Mouse (Mus musculus) MEL (cell line): Measurements from ENCODE around the gene Rtp1. TPM values are rescaled to one million over a fixed set of nuclear protein-coding genes. Genes with fewer than 3 reads are reported as not detected.

ENCODE experiments used
- DNase-seq: peaks from one replicate; pipeline ENCODE4 v3.0.0; 2011; ENCODE audit warnings: low read depth, low spot score
- H3K27ac ChIP-seq: 2 replicates; pipeline ENCODE4 v1.5.1; 2012; ENCODE audit warnings: low read depth, mild to moderate bottlenecking, control low read depth, low read length, moderate library complexity; ENCODE audit not compliant: control insufficient read depth
- H3K27me3 ChIP-seq, 2 experiments: fragments of 150-350 bp in 1 of 2; sonication (generic) in 1 of 2; 2 replicates each; pipeline ENCODE4 v1.6.1; 2012; ENCODE audit warnings: low read length in 2 of 2, mild to moderate bottlenecking in 2 of 2, improper control_type of control experiment in 1 of 2, moderate library complexity in 1 of 2; ENCODE audit not compliant: insufficient read depth in 2 of 2, control insufficient read depth in 1 of 2
- H3K36me3 ChIP-seq, 2 experiments: 2 replicates each; pipeline ENCODE4 v1.6.1; 2012 to 2014; ENCODE audit warnings: low read length in 2 of 2, improper control_type of control experiment in 1 of 2, inconsistent platforms in 1 of 2, mild to moderate bottlenecking in 1 of 2; ENCODE audit not compliant: insufficient read depth in 2 of 2, control insufficient read depth in 1 of 2
- H3K4me1 ChIP-seq, 2 experiments: fragments of 150-350 bp in 1 of 2; sonication (generic) in 1 of 2; 2 replicates each; pipeline ENCODE4 v1.6.1; 2012; ENCODE audit warnings: low read length in 2 of 2, improper control_type of control experiment in 1 of 2, mild to moderate bottlenecking in 1 of 2; ENCODE audit not compliant: insufficient read depth in 2 of 2, control insufficient read depth in 1 of 2
- H3K4me3 ChIP-seq, 2 experiments: fragments of 150-350 bp in 1 of 2; sonication (generic) in 1 of 2; 2 replicates each; pipeline ENCODE4 v1.5.1; 2012; ENCODE audit warnings: low read depth in 2 of 2, low read length in 2 of 2, mild to moderate bottlenecking in 2 of 2, moderate library complexity in 2 of 2, control low read depth in 1 of 2, improper control_type of control experiment in 1 of 2; ENCODE audit not compliant: control insufficient read depth in 1 of 2, insufficient read depth in 1 of 2
- H3K79me2 ChIP-seq: 2 replicates; pipeline ENCODE4 v1.6.1; 2012; ENCODE audit warnings: mild to moderate bottlenecking, low read length, moderate library complexity; ENCODE audit not compliant: control insufficient read depth, poor library complexity, insufficient read depth
- H3K9ac ChIP-seq: 2 replicates; pipeline ENCODE4 v1.6.1; 2012; ENCODE audit warnings: low read depth, mild to moderate bottlenecking, control low read depth, low read length, moderate library complexity; ENCODE audit not compliant: control insufficient read depth, poor library complexity, severe bottlenecking
- H3K9me3 ChIP-seq: fragments of 150-350 bp; sonication (generic); replicated peaks from 2 replicates; pipeline ENCODE4 v1.6.1; 2012; ENCODE audit warnings: mild to moderate bottlenecking, low read length, improper control_type of control experiment, moderate library complexity; ENCODE audit not compliant: insufficient read depth
- CHD1 ChIP-seq: IDR thresholded peaks from 2 replicates; pipeline ENCODE4 v1.6.1; 2012; ENCODE audit warnings: low read depth, mild to moderate bottlenecking, inconsistent platforms, low read length, improper control_type of control experiment
- CHD2 ChIP-seq: IDR thresholded peaks from 2 replicates; pipeline ENCODE4 v1.6.1; 2011; ENCODE audit warnings: low read length, improper control_type of control experiment
- CTCF ChIP-seq, 3 experiments: IDR thresholded peaks in 2 of 3; conservative IDR thresholded peaks in 1 of 3; 2 replicates each; pipeline ENCODE4 v1.5.1; 2011 to 2012; ENCODE audit warnings: low read length in 3 of 3, low read depth in 2 of 3, mild to moderate bottlenecking in 2 of 3, improper control_type of control experiment in 1 of 3, inconsistent platforms in 1 of 3, mixed read lengths in 1 of 3, moderate library complexity in 1 of 3; ENCODE audit not compliant: control insufficient read depth in 1 of 3, insufficient read depth in 1 of 3, poor library complexity in 1 of 3, severe bottlenecking in 1 of 3
- E2F4 ChIP-seq: IDR thresholded peaks from 2 replicates; pipeline ENCODE4 v1.6.1; 2011; ENCODE audit warnings: low read depth, low read length, improper control_type of control experiment, borderline replicate concordance
- ELF1 ChIP-seq: IDR thresholded peaks from 2 replicates; pipeline ENCODE4 v1.6.1; 2014; ENCODE audit warnings: low read depth, mild to moderate bottlenecking, inconsistent platforms, low read length, improper control_type of control experiment, moderate library complexity
- EP300 ChIP-seq, 2 experiments: IDR thresholded peaks; 2 replicates each; pipeline ENCODE4 v1.6.1; 2011; ENCODE audit warnings: improper control_type of control experiment in 2 of 2, low read length in 2 of 2, low read depth in 1 of 2, mild to moderate bottlenecking in 1 of 2
- ETS1 ChIP-seq: IDR thresholded peaks from 2 replicates; pipeline ENCODE4 v1.6.1; 2012; ENCODE audit warnings: low read depth, mild to moderate bottlenecking, inconsistent platforms, low read length, improper control_type of control experiment, moderate library complexity
- GATA1 ChIP-seq: IDR thresholded peaks from 2 replicates; pipeline ENCODE4 v1.6.1; 2011; ENCODE audit warnings: low read depth, low read length, improper control_type of control experiment
- HCFC1 ChIP-seq: IDR thresholded peaks from 2 replicates; pipeline ENCODE4 v1.6.1; 2012; ENCODE audit warnings: low read depth, mild to moderate bottlenecking, inconsistent platforms, low read length, improper control_type of control experiment, moderate library complexity
- JUND ChIP-seq: IDR thresholded peaks from 2 replicates; pipeline ENCODE4 v1.6.1; 2011; ENCODE audit warnings: low read depth, mild to moderate bottlenecking, improper control_type of control experiment, low read length
- MAFK ChIP-seq: IDR thresholded peaks from 2 replicates; pipeline ENCODE4 v1.6.1; 2011; ENCODE audit warnings: low read depth, mild to moderate bottlenecking, low read length, improper control_type of control experiment, borderline replicate concordance
- MEF2A ChIP-seq: IDR thresholded peaks from 2 replicates; pipeline ENCODE4 v1.6.1; 2014; ENCODE audit warnings: low read depth, mild to moderate bottlenecking, inconsistent platforms, low read length, improper control_type of control experiment; ENCODE audit not compliant: poor library complexity, insufficient replicate concordance, severe bottlenecking; ENCODE audit errors: extremely low read depth
- MXI1 ChIP-seq: IDR thresholded peaks from 2 replicates; pipeline ENCODE4 v1.6.1; 2011; ENCODE audit warnings: mild to moderate bottlenecking, low read depth, low read length, improper control_type of control experiment
- MYB ChIP-seq: IDR thresholded peaks from 2 replicates; pipeline ENCODE4 v1.6.1; 2011; ENCODE audit warnings: mild to moderate bottlenecking, low read depth, low read length, improper control_type of control experiment
- POLR2AphosphoS5 ChIP-seq: IDR thresholded peaks from 2 replicates; pipeline ENCODE4 v1.6.1; 2012; ENCODE audit warnings: low read depth, borderline replicate concordance, mild to moderate bottlenecking, inconsistent platforms, low read length, moderate library complexity, mixed read lengths
- RCOR1 ChIP-seq: IDR thresholded peaks from 2 replicates; pipeline ENCODE4 v1.6.1; 2012; ENCODE audit warnings: low read depth, mild to moderate bottlenecking, inconsistent platforms, low read length, improper control_type of control experiment
- TAL1 ChIP-seq: IDR thresholded peaks from 2 replicates; pipeline ENCODE4 v1.6.1; 2012; ENCODE audit warnings: mild to moderate bottlenecking, inconsistent platforms, low read length, moderate library complexity, mixed read lengths
- TCF12 ChIP-seq: IDR thresholded peaks from 2 replicates; pipeline ENCODE4 v1.6.1; 2014; ENCODE audit warnings: low read depth, mild to moderate bottlenecking, inconsistent platforms, low read length, improper control_type of control experiment, moderate library complexity
- USF1 ChIP-seq: IDR thresholded peaks from 2 replicates; pipeline ENCODE4 v1.6.1; 2014; ENCODE audit warnings: low read depth, mild to moderate bottlenecking, inconsistent platforms, low read length, improper control_type of control experiment, moderate library complexity
- USF2 ChIP-seq, 2 experiments: IDR thresholded peaks; 2 replicates each; pipeline ENCODE4 v1.6.1; 2011 to 2012; ENCODE audit warnings: improper control_type of control experiment in 2 of 2, low read length in 2 of 2, borderline replicate concordance in 1 of 2, inconsistent platforms in 1 of 2, low read depth in 1 of 2, mild to moderate bottlenecking in 1 of 2; ENCODE audit not compliant: insufficient read depth in 1 of 2
- ZC3H11A ChIP-seq: IDR thresholded peaks from 2 replicates; pipeline ENCODE4 v1.6.1; 2012; ENCODE audit warnings: low read depth, mild to moderate bottlenecking, inconsistent platforms, low read length, improper control_type of control experiment
- ZKSCAN1 ChIP-seq: IDR thresholded peaks from 2 replicates; pipeline ENCODE4 v1.6.1; 2012; ENCODE audit warnings: low read depth, mild to moderate bottlenecking, inconsistent platforms, low read length, improper control_type of control experiment, moderate library complexity
- ZMIZ1 ChIP-seq: IDR thresholded peaks from 2 replicates; pipeline ENCODE4 v1.6.1; 2012; ENCODE audit warnings: low read depth, mild to moderate bottlenecking, inconsistent platforms, low read length, improper control_type of control experiment, moderate library complexity
- polyA plus RNA-seq, 2 experiments: library from polyadenylated mRNA; stranded (reverse) in 1 of 2; unstranded in 1 of 2; fragments of >175 nt in 1 of 2; fragments of >200 nt in 1 of 2; gene quantifications; 2 replicates each; pipeline versions ENCODE4 v1.2.1 to v1.2.4; 2012; ENCODE audit warnings: low replicate concordance in 2 of 2, low read depth in 1 of 2; ENCODE audit not compliant: insufficient read length in 2 of 2, insufficient read depth in 1 of 2, missing spikeins in 1 of 2
- total RNA-seq: library from RNA; depleted of rRNA; stranded (reverse); fragments of 300-350 nt; gene quantifications from 2 replicates; pipeline ENCODE4 v1.2.3, GENCODE M21; 2012

Gene Rtp1
- total and polyA plus RNA-seq, 3 experiments = not detected

DNA sequence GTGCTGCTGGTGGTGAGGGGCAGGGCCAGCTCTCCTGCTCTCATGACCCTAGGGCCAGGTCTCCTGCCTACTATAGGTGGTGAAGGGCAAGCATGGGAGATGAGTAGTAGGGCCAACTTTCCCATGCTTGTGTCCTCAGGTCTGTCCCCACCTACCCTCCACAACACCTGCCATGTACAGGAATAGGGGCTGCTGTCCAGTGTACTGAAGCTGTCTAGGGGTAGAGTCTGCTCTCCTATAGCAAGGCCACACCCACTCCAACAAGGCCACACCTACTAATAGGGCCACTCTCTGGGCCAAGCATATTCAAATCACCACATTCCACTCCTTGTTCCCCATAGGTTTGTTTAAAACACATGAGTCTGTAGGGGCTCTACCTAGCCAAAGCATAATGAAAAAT is 44.6 kb upstream of the Rtp1 start:
- H3K27ac ChIP-seq = no peak overlapping the region
- H3K9ac ChIP-seq = no peak overlapping the region
- H3K4me3 ChIP-seq = no peak overlapping the region
- H3K9me3 ChIP-seq = no peaks in the 10 kb centered on the region
- no peaks in the 10 kb centered on the region for H3K36me3 ChIP-seq
- TF ChIP-seq MYB = no peak
- TF ChIP-seq ELF1 = no peak
- TF ChIP-seq JUND = no peak
- no peak for TF ChIP-seq ETS1
- no peak for TF ChIP-seq EP300 (IDR thresholded peaks at IDR 0.05; ENCODE audit: low read depth in 1 of 2, low read length in 2 of 2)
- no peak for TF ChIP-seq USF1
- no peak for TF ChIP-seq TCF12
- TF ChIP-seq E2F4 = no peak
- no peak for TF ChIP-seq HCFC1
- TF ChIP-seq CTCF (IDR thresholded peaks at IDR 0.05 in 2 of 3, conservative IDR thresholded peaks at IDR 0.05 in 1 of 3; ENCODE audit: control insufficient read depth in 1 of 3, insufficient read depth in 1 of 3, low read depth in 2 of 3, low read length in 3 of 3, poor library complexity in 1 of 3, severe bottlenecking in 1 of 3) = no peak
- TF ChIP-seq CHD1 = no peak
- H3K4me1 ChIP-seq = no peaks in the 10 kb centered on the region
- no peaks in the 10 kb centered on the region for H3K79me2 ChIP-seq
- no peak for DNase-seq
- H3K27me3 ChIP-seq = no peaks in the 10 kb centered on the region

DNA sequence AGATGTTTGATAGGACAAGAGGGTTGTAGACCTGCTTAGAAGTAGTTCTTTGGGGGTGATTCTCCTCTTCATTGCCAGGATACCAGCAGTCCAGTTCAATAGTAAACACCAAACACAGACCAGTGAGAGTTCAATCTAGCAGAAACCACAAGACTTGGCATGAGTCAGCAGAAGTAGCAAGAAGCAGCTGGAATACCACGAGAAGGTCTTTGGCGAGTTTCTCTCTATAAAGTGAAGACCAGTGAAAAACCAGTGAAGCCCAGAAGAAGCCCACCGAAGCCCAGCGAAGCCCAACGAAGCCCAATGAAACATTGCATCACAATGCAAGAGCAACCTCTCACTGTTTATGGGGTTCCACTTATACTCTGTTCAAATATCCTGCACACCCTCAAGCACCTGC is 31.0 kb upstream of the Rtp1 start:
- Histone ChIP-seq H3K79me2 (no peaks in the 10 kb centered on the region), H3K9me3 (no peaks in the 10 kb centered on the region), H3K4me3 (no peak overlapping the region), H3K4me1 (peaks cover 0 to 3% of the 10 kb centered on the region in 2 experiments; a peak in 1 of 4 replicates), H3K36me3 (no peaks in the 10 kb centered on the region), H3K9ac (no peak overlapping the region), H3K27me3 (no peaks in the 10 kb centered on the region), H3K27ac (no peak overlapping the region)
- TF ChIP-seq JUND = no peak
- TF ChIP-seq MEF2A = no peak
- TF ChIP-seq POLR2AphosphoS5 = no peak
- no peak for TF ChIP-seq GATA1
- no peak for TF ChIP-seq MXI1
- TF ChIP-seq USF2 (IDR thresholded peaks at IDR 0.05; ENCODE audit: borderline replicate concordance in 1 of 2, insufficient read depth in 1 of 2, low read depth in 1 of 2, low read length in 2 of 2) = no peak
- TF ChIP-seq RCOR1 = no peak
- no peak for TF ChIP-seq ZC3H11A
- TF ChIP-seq USF1 = no peak
- no peak for TF ChIP-seq MAFK
- no peak for TF ChIP-seq TCF12
- TF ChIP-seq ZMIZ1 = no peak
- TF ChIP-seq E2F4 = no peak
- no peak for TF ChIP-seq MYB
- TF ChIP-seq ZKSCAN1 = no peak
- no peak for TF ChIP-seq CHD2
- TF ChIP-seq ELF1 = no peak
- no peak for TF ChIP-seq TAL1
- TF ChIP-seq ETS1 = no peak
- no peak for DNase-seq
